Mouse (Mus musculus) layer of hippocampus, postnatal 25 days (tissue): ENCODE measurements at regions not wholly inside any gene's neighbourhood (a gene's known extent, or its start where the extent isn't known, plus 50 kb on each side); places are given as distances from the start of the nearest gene placed in this dataset.

Source experiments
- DNase-seq, 2 experiments: peaks; one replicate each; pipeline ENCODE4 v3.0.0; 2022; ENCODE audit warnings: mixed read lengths in 2 of 2, low spot score in 1 of 2; ENCODE audit errors: extremely low spot score in 1 of 2

- no peak for DNase-seq
Measured at GRCm38 (mm10) chr2:116201248-116202223, 135.9 kb upstream of the Meis2 start.

GRCm38 (mm10) chr2:116200795-116201194 lies 135.2 kb upstream of the Meis2 start:
- no peak for DNase-seq

GRCm38 (mm10) chr2:116181861-116182260 lies 116.2 kb upstream of the Meis2 start:
- DNase-seq = peak; percentile 24 to 26

GRCm38 (mm10) chr2:116177155-116177554 lies 111.5 kb upstream of the Meis2 start:
- no peak for DNase-seq

DNA sequence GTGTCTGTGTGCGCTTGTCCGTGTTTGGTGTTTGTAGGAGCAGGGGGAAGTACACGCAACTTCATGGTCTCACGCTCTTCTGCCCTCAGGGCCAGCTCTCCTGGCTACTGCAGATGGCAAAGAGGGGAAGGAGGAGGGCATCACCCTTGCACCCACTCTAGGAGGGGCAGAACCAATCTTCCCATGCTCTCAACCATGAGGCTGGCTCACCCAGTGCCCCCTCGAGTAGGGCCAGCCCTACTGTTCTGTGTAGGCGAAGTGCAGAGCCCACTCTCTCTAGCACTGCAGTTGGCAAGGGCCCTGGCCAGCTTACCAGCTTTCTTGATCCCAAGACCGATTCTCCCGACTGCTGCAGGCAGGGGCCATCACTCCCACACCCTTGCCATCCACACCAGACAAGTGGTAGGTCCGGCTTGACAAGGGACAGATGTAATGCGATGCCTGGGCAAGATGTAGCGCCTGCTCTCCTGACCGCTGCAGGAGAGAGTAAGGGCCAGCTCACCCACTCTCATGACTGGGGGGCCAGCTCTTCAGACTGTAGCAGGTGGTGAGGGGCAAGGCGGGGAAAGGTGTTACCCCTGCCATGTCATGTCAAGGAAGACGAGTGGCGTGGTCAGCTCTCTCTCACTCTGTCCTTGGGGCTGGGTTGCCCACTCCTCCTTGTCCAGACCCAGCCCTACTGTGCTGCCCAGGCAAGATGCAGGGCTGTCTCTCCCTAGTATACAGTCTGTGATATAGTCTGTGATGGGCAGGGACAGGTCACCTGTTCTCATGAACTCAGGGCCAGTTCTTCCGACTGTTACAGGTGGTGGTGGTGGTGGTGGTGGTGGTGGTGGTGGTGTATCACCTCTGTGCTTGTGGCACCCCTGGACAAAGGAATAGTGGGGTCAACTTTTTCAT lies 100.5 kb upstream of the Meis2 start:
- no peak for DNase-seq
